Mouse (Mus musculus) intestine, postnatal 0 days (tissue): ENCODE measurements around the gene Akap1. TPM values are rescaled to one million over a fixed set of nuclear protein-coding genes. Genes with fewer than 3 reads are reported as not detected.

Source experiments
- ATAC-seq: fragments of 200-750 bp; cut with Nextera tagmentation; 2 replicates; pipeline ENCODE4 v1.8.0; 2017; ENCODE audit warnings: mild to moderate bottlenecking, moderate TSS enrichment, moderate library complexity
- H3K27ac ChIP-seq: fragments of 300-500 bp; sonication (generic); 2 replicates; pipeline ENCODE4 v1.5.1; 2014; ENCODE audit warnings: mild to moderate bottlenecking, low read depth, low read length, moderate library complexity
- H3K27me3 ChIP-seq: fragments of 300-500 bp; sonication (generic); replicated peaks from 2 replicates; pipeline ENCODE4 v1.6.1; 2014; ENCODE audit warnings: low read length, mixed read lengths; ENCODE audit not compliant: control insufficient read depth, insufficient read depth
- H3K36me3 ChIP-seq: fragments of 300-500 bp; sonication (generic); 2 replicates; pipeline ENCODE4 v1.6.1; 2014; ENCODE audit warnings: mild to moderate bottlenecking, moderate library complexity; ENCODE audit not compliant: control insufficient read depth, insufficient read depth
- H3K4me1 ChIP-seq: fragments of 300-500 bp; sonication (generic); replicated peaks from 2 replicates; pipeline ENCODE4 v1.6.1; 2014; ENCODE audit warnings: antibody characterized with exemption, low read length, mixed read lengths; ENCODE audit not compliant: control insufficient read depth, insufficient read depth
- H3K4me2 ChIP-seq: fragments of 300-500 bp; sonication (generic); replicated peaks from 2 replicates; pipeline ENCODE4 v1.6.1; 2014; ENCODE audit warnings: low read depth, mild to moderate bottlenecking, moderate library complexity
- H3K4me3 ChIP-seq: fragments of 300-500 bp; sonication (generic); 2 replicates; pipeline ENCODE4 v1.5.1; 2014; ENCODE audit warnings: low read depth, low read length
- H3K9ac ChIP-seq: fragments of 300-500 bp; sonication (generic); 2 replicates; pipeline ENCODE4 v1.6.1; 2014; ENCODE audit warnings: mild to moderate bottlenecking, low read depth, low read length
- H3K9me3 ChIP-seq: fragments of 300-500 bp; sonication (generic); 2 replicates; pipeline ENCODE4 v1.6.1; 2016; ENCODE audit warnings: mixed run types; ENCODE audit not compliant: control insufficient read depth
- CTCF ChIP-seq: sonication (generic); IDR thresholded peaks from 2 replicates; pipeline ENCODE4 v1.5.1; 2016; ENCODE audit warnings: low read depth, mild to moderate bottlenecking, control low read depth, antibody characterized with exemption, moderate library complexity
- WGBS: fragments of 180-500 bp; shearing (Covaris S2); extraction: QIAGEN DNeasy Blood & Tissue Kit; methylation state at CpG from one replicate; pipeline ENCODE4 v1.1.7; 2014; 5-methylcytosine and 5-hydroxymethylcytosine counted together
- polyA plus RNA-seq: library from polyadenylated mRNA; unstranded; fragments of >200 nt; fragmentation: Nextera tagmentation; extraction: Ambion mirVana; gene quantifications from 2 replicates; pipeline ENCODE4 v1.2.1, GENCODE M21; 2015

Akap1 gene
- polyA plus RNA-seq, 1 experiment from 2014 or later, result 12.4 TPM

DNA sequence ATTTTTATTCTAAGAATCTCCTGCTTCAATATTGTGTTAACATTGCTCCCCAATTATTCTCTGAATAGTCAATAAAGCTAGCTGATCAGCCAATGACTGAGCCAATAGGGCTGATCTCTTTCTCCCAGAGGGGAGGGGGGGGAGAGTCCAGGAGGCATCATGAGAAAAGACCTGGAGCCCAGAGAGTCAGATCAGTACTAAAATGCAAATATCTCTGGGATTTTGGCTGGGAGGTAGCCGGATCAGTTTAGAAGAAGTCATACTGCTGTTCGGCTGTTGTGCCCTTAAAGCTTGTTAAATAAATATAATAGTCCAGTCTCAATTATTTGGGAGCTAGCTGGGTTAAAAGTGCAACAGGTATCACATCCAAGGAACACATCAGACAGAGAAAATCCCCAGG, 10.8 kb downstream of the Akap1 start:
- peaks cover 9% of the 10 kb centered on the region; the same call in 1 of the 2 replicates for H3K4me1 ChIP-seq
- H3K36me3 ChIP-seq, result no peaks in the 10 kb centered on the region
- 90% methylated on average over 2 of the region's 2 CpGs for WGBS
- H3K9me3 ChIP-seq, result no peaks in the 10 kb centered on the region
- no peak for ATAC-seq
- no peak overlapping the region for H3K9ac ChIP-seq
- no peak overlapping the region for H3K4me2 ChIP-seq
- no peaks in the 10 kb centered on the region for H3K27me3 ChIP-seq
- no peak overlapping the region for H3K27ac ChIP-seq
- TF ChIP-seq CTCF, result no peak
- H3K4me3 ChIP-seq, result no peak overlapping the region

DNA sequence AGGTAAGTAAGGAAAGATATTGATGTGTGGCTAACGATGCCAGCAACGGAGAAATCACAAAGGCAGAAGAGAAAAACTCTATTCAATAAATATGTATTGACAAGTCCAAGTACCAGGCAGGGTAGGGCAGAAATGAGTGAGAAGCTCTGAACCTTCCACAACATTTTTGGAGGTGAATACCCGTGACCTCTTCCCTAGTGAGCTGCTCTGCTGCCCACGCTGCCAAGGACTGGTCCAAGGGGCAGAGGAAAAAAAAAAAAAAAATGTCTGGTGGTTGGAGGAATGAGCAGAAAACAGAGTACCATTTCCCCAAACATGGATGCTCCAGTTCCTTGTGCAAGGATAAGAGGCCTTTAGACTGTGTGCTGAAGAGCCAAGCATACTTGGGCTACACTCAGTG, 11.6 kb downstream of the Akap1 start:
- Histone ChIP-seq H3K27me3 (no peaks in the 10 kb centered on the region), H3K4me3 (no peak overlapping the region), H3K9ac (no peak overlapping the region), H3K9me3 (no peaks in the 10 kb centered on the region), H3K36me3 (no peaks in the 10 kb centered on the region), H3K4me2 (no peak overlapping the region), H3K27ac (no peak overlapping the region), H3K4me1 (peaks cover 9% of the 10 kb centered on the region; the same call in 1 of the 2 replicates)
- no peak for ATAC-seq
- WGBS, result 86% methylated on average over 4 of the region's 4 CpGs
- no peak for TF ChIP-seq CTCF

DNA sequence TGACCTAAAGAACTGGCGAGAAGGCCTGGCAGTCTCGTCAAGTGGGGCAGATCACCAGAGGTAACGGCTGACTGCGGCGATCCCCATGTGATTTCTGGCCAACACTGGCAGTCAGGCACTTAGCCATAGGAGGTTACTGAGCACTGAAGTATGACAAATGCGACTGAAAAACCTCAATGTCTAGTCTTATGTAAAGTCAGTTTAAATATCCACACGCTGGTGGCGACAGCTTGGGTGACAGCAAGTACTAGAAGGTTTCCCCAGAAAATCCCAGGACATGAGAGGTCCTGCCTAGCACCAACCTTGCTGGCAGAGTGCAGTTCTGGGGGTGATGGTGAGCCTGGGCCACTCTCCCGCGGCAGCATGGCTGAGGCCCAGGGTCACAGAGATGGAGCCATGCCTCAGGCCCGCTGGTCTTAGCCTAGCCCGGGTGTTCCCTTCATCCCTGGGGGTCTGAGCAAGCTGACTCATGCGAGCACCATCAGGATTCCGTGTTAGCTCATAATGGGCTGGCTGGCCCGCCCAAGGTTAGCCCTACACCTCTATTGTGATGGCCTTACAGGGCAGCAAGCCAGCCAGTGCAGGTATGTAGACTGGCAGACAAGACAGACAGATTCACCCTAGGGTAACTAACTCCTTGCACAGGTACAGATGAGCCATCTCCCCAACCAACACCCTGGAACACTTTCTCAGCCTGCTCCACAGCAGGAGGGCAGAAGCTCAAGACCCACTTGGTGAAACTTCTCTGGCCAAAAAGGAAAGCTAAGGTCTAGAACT, 13.1 kb downstream of the Akap1 start:
- Histone ChIP-seq H3K4me3 (no peak overlapping the region), H3K4me2 (no peak overlapping the region), H3K9ac (no peak overlapping the region), H3K27ac (no peak overlapping the region), H3K9me3 (no peaks in the 10 kb centered on the region), H3K27me3 (no peaks in the 10 kb centered on the region), H3K36me3 (no peaks in the 10 kb centered on the region), H3K4me1 (peaks cover 9% of the 10 kb centered on the region; the same call in 1 of the 2 replicates)
- WGBS, result 84% methylated on average over 15 of the region's 15 CpGs
- TF ChIP-seq CTCF, result no peak
- ATAC-seq, result no peak

DNA sequence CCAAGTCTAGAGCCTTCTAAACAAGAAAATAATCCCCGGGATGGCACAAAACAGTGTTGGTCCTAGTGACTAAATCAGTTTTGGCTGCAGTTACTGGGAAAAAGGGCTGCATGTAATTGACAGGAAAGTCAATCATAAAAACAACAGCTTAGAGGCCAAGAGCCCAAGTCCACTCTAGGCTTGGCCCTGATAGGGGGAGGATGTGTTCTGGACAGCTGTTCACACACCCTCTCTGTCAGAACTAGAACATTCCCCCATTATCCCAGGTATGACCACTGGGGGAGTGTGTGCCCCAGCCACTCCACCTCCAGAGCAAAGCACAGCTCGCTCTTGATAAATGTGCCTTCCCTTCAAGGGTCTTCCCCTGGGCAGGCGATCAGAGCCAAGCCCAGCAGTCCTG, 14.7 kb downstream of the Akap1 start:
- H3K9me3 ChIP-seq, result no peaks in the 10 kb centered on the region
- no peak overlapping the region for H3K27ac ChIP-seq
- H3K4me1 ChIP-seq, result 0 out of 2 replicates have a peak, but pooled peaks cover 9% of the 10 kb centered on the region
- no peak overlapping the region for H3K9ac ChIP-seq
- no peak overlapping the region for H3K4me2 ChIP-seq
- no peak overlapping the region for H3K4me3 ChIP-seq
- peaks cover 13% of the 10 kb centered on the region for H3K36me3 ChIP-seq
- WGBS, result 68% methylated on average over 3 of the region's 3 CpGs
- ATAC-seq, result peak; percentile 69
- no peaks in the 10 kb centered on the region for H3K27me3 ChIP-seq
- peak; percentile 69 for TF ChIP-seq CTCF

DNA sequence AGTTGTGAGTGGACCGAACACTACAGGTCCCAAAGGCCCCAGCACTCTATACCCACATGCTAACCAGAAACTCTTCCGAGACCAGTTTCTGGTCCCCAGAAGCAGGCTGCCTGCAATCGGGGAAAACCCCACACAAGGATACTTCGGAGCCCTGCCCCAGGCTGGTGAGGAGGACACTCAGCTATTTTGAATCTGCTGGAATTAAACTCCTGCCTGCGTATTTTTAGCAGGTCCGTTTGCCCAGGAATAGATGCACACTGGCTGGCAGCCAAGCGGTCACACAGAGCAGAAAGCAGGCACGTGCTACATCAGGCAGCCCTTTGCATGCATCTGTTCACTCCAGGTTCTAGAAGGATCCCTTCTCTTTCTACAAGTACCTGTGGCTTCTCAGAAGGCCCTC, 15.1 kb downstream of the Akap1 start:
- no peak overlapping the region for H3K4me2 ChIP-seq
- peak overlapping the region; percentile 15; the same call in 1 of the 2 replicates for H3K27ac ChIP-seq
- H3K9ac ChIP-seq, result no peak overlapping the region
- H3K4me3 ChIP-seq, result no peak overlapping the region
- H3K27me3 ChIP-seq, result no peaks in the 10 kb centered on the region
- TF ChIP-seq CTCF, result no peak
- H3K9me3 ChIP-seq, result no peaks in the 10 kb centered on the region
- peaks cover 17% of the 10 kb centered on the region for H3K36me3 ChIP-seq
- 59% methylated on average over 8 of the region's 8 CpGs for WGBS
- H3K4me1 ChIP-seq, result 0 out of 2 replicates have a peak, but pooled peaks cover 9% of the 10 kb centered on the region
- no peak for ATAC-seq

DNA sequence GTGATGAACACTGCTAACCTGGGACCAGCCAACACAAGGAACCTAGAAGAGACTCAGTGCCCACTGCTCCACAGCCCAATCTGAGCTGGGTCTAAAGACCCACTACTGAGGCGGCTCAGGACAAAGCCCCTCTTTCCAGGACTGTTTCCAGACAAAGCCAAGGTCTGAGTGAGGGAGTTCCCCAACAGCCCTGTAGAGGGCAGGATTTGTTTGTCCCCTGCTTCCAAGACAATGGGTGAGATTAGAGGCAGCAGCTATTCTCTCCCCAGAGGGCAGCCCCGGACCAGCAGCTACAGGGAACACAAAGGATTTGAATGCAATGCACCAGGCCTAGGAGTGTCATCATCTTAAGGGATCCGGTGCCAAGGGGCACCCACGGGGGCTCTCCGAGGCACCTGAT, 15.8 kb downstream of the Akap1 start:
- H3K9ac ChIP-seq, result no peak overlapping the region; the same call in 1 of the 2 replicates
- H3K27ac ChIP-seq, result peak overlapping the region; percentile 15; the same call in 1 of the 2 replicates
- ATAC-seq, result 0 out of 2 replicates have a peak, but pooled peaks have one; percentile 23

More for the DNA sequence above, 15.8 kb downstream of the Akap1 start:
- Histone ChIP-seq H3K36me3 (peaks cover 24% of the 10 kb centered on the region), H3K27me3 (no peaks in the 10 kb centered on the region), H3K4me2 (peak overlapping the region; percentile 17; the same call in 1 of the 2 replicates), H3K4me3 (no peak overlapping the region), H3K4me1 (0 out of 2 replicates have a peak, but pooled peaks cover 9% of the 10 kb centered on the region), H3K9me3 (no peaks in the 10 kb centered on the region)
- peak; percentile 85 for TF ChIP-seq CTCF
- WGBS, result 34% methylated on average over 5 of the region's 5 CpGs
